Mouse (Mus musculus) adrenal gland, adult 8-10 months (tissue): Measurements from ENCODE around the gene Ndufa6. TPM values are rescaled to one million over a fixed set of nuclear protein-coding genes. Genes with fewer than 3 reads are reported as not detected.
"Not testable (repeated sequence)": the region's sequence is repeated elsewhere in the genome, so short reads cannot be mapped to it uniquely, and the experiment has no call there.

Experiments
- DNase-seq: peaks from one replicate; pipeline ENCODE4 v3.0.0; 2022
- total RNA-seq, 4 experiments: library from RNA; stranded (reverse); gene quantifications; 2 replicates each; pipeline ENCODE4 v1.2.4; 2022

Ndufa6 gene
- 100 to 1,000 TPM; 293 to 470 (median 376) TPM for total RNA-seq

DNA sequence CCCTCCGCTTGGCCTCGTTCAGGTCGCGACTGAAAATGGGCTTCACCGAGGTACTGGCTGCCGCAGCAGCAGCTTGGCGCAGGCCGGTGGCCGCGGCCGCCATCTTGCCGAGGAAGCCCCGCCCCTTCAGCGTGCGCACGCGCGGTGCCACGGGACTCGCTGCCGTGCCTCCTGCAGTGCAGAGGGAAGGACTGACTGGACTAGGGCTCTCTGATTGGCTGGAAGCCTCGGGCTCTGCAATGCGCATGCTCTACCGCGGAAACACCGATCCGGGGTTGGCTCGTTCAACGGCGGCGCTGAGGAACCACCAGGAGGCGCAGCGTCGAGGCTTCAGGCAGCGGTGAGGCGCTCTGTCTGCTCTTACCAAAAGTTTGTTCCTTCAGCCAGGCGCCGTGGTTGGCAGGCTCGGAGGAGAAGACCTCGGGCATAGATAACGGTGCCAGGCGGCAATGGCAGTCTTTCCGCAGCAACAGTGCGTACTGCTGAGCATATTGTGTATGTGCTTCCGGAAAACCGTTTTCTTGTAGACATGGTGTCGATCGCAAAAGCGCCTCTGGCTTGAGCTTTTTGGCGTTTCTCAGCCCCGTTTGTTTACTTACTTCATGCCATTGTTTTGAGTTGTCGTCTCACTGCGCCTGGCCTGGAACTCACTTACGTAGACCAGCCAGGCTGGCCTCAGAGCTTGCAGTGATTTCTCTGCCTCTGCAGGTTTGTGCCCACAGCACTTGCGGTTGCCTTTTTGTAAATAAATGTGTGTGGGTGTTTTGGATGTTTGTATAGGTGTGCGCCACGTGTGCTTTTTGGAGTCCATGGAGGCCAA, at the start of gene Ndufa6:
Ndufa6 (minus strand) TSS at position 197 of the 820 bp plus-strand sequence.
- peak; percentile 96 for DNase-seq

DNA sequence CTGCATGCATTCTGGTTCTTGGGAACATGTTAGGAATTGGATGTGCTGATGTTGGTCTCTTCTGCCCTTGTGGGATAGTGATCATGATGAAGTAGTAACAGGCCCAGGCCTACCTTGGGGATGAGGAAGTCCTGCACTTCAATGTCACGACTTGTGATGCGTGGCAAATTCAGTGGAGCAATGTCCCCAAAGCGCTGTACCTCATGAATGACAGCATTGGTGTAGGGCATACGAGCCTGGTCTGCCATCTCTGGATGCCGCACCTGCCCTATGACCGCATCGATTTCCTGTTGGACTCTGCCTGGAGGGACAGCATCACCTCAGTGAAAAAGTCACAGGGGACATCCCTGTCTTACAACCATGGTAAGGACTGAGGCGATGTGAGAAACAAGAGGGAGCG, 49.5 kb upstream of the Ndufa6 start:
- DNase-seq = no peak

GRCm38 (mm10) chr15:82402741-82403140, 48.6 kb upstream of the Ndufa6 start:
- DNase-seq = no peak

- DNase-seq = no peak
Observed at GRCm38 (mm10) chr15:82402106-82402505, 48.0 kb upstream of the Ndufa6 start.

GRCm38 (mm10) chr15:82401516-82401915, 47.4 kb upstream of the Ndufa6 start:
- DNase-seq = no peak

DNA sequence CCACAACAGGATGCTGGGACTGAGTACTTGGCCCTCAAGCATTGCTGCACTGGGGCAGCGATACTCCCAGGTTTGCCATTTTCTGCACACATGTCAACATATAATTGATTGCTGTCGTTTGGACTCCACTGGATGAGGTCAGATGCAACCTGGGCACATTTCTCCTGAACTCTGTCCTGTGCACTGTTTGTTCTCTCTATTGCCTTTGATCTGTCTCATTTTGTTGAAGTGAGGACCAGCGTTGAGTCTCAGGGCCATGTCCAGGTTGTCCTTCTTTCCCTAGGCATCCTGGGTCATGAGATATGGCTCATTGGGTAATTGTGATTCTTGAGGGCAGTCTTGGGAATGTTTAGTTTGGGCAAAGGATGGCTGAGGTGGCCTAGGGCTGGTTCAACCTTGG, 41.8 kb upstream of the Ndufa6 start:
- DNase-seq = not testable (repeated sequence)

GRCm38 (mm10) chr15:82393922-82394321, 39.8 kb upstream of the Ndufa6 start, which contains the start of gene Cyp2d11:
TSS of gene Cyp2d11 (minus strand) at chr15:82394022.
- DNase-seq = not testable (repeated sequence)

DNA sequence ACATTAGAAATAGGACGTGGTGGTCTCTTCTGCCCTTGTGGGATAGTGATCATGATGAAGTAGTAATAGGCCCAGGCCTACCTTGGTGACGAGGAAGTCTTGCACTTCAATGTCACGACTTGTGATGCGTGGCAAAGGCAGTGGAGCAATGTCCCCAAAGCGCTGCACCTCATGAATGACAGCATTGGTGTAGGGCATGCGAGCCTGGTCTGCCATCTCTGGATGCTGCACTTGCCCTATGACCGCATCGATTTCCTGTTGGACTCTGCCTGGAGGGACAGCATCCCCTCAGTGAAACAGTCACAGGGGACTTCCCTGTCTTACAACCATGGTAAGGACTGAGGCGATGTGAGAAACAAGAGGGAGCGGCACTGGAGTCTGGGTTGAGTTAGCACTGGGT, 35.8 kb upstream of the Ndufa6 start:
- not testable (repeated sequence) for DNase-seq

- DNase-seq = no peak
Observed at GRCm38 (mm10) chr15:82385729-82386128, 31.6 kb upstream of the Ndufa6 start.

DNA sequence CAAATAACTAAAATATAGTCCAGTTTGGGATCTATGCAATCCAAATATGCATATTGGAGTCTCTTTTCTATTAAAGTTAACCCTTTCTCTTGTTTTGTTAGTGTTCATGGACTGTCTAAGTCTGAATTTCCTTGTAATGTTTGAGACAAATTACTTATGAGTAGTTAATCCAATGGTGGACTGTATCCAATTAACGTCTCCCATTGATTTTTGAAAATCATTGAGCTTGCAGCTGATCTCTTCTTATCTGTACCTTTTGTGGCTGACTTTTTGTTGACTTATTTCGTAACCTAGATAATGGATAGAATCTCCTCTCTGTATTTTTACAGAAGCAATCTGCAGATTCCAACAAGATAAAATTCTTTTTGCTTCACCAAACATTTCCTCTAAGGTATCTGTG, 28.3 kb upstream of the Ndufa6 start:
- DNase-seq = no peak

GRCm38 (mm10) chr15:82380714-82381062, 26.6 kb upstream of the Ndufa6 start:
- DNase-seq = no peak

GRCm38 (mm10) chr15:82379871-82380713, 26.0 kb upstream of the Ndufa6 start, which contains the start of gene Cyp2d22:
TSS of gene Cyp2d22 (minus strand) at chr15:82380260.
- DNase-seq = peak; percentile 66

DNA sequence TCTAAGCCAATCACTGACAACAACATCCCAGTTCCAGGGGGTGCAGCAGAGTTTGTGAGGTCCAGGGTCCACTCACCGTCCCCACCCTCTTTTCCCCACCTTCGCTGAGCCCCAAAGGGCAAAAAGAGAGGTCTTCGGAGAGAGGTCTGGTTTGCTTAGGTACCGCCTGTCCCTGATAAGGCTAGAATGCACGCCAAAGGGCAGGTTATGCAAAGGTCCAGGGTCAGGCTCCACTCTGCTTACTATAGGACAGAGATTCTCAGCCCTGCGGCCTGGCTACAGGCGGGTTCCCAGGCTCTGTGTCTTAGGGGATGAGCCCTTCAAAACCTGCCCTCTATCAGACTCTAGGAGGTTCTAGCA, 25.4 kb upstream of the Ndufa6 start:
- no peak for DNase-seq

DNA sequence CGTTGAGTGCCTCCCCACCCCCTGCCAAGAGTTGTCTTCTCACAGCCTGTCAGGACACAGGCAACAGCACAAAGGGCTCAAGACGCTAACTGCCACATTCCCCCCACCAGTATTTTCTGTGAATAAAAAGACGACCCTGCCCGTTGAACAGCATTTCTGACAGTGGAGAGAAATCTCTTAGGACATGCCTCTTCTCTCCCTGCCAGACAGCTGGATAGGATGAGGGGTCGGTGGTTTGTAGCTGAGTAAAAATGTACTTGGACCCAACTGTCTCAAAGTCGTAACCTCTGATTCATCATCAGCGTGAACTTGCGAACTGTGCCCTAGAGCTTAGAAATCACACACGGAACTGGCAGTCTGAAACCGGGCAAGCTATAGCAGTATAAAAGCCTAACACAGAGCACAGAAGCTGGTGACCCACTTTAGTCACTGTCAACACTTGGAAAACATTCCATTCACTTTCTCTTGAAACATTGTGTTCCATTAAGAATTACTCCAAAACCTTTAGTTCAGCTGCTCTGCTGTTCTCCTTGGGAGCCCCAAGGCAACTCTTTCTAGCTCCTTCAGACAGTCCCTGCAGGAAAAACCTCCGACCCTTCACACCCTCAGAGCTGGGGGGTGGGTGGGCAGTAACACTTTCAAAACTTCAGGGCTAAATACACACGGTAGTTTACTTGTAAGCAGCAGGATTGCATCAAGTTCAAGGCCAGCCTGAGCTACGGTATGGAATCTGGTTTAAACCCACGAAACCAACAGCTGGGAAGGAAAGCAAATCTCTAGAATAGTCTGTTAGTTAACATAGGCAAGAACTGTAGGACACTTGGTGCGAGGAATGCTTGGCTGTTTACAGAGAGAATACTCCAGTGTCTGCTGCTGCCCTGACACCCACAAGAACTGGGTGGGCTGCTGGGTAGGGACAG, 24.4 kb upstream of the Ndufa6 start:
- DNase-seq = no peak

DNA sequence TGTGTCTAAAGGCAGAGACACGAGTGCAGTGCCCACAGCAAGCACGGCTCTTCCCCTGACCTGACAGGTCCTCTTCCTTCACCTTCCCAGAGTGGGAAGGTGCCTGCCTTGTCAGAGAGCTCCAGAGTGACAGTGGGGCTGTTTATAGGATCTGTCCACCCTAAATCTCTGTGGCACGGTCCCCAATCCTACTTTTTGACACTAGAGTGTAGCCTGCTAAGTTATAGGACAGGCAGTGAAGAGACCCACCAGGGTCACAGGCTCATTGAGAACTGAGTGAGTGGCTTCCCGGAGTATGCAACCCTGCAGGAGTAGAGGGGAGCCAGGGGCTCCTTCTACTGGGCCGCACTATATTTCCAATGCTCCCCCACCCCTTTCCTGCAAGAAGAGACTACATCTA, 23.6 kb upstream of the Ndufa6 start:
- no peak for DNase-seq

GRCm38 (mm10) chr15:82376393-82377138, 22.4 kb upstream of the Ndufa6 start:
- DNase-seq = peak; percentile 41

GRCm38 (mm10) chr15:82375855-82376254, 21.7 kb upstream of the Ndufa6 start:
- no peak for DNase-seq

- no peak for DNase-seq
Observed at GRCm38 (mm10) chr15:82374437-82374836, 20.3 kb upstream of the Ndufa6 start.

DNA sequence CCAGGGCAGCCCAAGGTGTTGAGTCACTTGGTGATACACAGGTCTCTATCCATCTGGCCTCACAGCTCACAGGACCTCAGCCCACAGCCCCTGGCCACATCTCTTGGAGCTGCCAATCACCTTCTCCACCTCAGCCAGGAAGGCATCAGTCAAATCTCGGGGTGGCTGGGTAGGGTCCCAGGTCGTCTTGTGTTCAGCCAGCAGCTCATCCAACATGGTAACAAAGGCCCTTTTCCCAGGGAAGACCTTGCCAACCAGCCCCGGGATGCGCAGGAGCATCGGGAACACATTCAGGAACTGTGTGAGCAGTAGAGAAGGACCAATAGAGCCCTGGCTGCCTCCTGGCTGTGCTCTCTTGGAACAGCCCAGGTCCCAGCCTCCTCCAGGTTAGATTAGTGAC, 18.9 kb upstream of the Ndufa6 start:
- DNase-seq = no peak

DNA sequence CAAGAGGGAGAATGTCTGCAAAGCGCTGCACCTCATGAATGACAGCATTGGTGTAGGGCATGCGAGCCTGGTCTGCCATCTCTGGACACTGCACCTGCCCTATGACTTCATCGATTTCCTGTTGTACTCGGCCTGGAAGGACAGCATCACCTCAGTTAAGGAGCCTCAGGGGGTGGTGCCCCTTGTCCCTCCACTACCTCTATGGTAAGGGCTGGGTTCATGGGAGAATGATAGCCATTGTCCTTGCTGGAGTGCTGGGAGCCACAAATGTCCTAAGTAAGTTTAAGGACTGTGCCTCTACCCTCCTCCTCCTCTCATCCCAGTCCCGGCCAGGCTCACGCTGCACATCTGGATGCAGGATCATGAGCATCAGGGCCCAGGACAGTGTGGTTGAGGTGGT, 18.3 kb upstream of the Ndufa6 start:
- no peak for DNase-seq

DNA sequence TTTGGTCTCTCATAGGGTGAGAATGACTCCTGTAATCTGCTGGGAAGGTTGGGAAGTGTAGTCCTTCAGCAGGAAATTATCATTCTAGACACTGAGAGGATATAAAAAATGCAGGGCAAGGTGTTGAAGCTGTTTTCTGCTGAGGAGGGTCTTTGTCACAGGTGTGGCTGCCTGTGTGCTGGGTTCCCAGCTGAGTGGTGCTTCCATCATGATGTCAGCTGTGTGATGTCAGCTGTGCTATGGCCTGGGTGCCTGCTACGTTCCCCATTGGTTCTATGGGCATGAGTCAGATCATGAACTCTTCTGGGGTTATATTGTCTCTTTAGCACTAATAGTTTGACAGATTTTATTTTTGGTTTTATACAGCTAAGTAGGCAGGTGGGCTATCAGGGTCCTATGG, 14.7 kb upstream of the Ndufa6 start:
- DNase-seq = no peak

DNA sequence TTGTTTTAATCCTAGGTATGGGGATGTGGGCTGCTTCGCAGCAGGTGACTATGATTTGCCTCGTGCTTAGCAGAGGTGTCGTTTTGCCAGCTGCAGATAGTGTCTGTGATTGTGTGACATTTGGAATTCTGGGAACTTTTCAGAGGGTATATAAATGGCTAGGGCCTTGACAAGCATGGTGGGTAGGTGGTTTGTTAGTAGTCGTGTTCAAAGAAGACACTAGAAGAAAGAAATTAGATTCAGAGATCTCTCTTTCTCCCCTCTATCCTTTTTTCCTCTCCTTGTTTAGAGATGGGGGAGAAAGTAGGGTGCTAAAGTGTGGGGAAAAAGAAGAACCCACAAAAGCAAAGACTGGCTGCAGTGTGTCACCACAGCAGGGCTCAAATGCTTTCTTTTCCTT, 14.0 kb upstream of the Ndufa6 start:
- no peak for DNase-seq
